Mouse (Mus musculus): Measurements from ENCODE around the gene Cacna1e. TPM values are rescaled to one million over a fixed set of nuclear protein-coding genes. Genes with fewer than 3 reads are reported as not detected.

Cacna1e gene
- polyA plus RNA-seq, 1 experiment = 0.55 TPM

DNA sequence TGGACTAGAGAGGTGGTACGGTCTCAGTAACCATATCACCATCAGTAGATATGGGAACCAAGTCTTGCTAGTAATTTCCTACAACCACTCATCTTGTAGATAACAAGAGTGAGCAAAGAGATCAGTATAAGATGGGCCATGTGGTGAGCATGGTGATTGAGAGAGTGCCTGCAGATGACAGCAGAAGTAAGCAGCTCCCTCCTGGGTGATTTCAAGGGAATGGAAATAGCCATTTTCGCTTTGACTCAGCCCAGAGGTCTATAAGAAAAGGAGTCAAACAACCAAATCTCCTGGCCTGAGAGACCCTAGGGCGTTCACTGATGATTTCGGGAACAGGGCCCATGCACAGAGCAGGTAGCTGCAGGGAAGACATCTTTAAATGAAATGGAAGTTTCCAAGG, 45.0 kb downstream of the Cacna1e start:
- no peak for DNase-seq (ENCODE audit: low read depth)

DNA sequence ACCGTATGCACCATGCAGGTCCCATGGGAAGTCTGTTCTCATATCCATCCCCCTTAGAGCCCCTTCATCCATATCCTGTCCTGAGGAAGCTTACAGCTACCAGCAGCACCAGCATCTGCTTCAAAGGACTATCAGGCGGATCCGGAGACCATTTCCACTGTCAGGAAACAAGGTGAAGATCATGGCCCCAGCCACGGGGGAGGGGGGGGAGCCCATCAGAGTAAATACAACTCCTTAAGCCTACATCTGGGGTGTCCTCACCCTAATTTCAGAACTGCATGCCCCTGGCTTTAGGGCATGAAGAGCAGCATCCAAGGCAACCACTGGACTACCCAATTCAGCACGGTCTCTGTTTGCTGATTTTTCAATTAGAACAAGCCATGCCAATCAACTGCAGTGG, 47.8 kb downstream of the Cacna1e start:
- no peak for DNase-seq (ENCODE audit: low read depth)

DNA sequence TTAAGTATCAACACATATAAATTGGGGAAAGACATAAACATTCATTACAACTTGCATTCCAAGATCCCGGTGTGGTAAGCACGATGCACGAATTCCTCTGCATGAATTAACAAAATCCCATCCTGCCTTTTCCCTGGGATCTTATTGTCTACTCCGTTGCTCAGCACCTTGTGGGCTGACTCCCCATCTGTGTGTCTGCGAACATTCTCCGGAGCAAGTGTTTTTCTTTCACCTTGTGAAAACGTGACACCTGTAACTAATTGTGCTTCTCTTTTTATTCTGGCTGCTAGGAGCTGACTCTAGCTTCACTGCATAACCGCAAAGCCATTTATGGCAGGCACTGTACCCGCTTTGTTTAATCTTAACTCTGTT, 52.1 kb downstream of the Cacna1e start:
- no peak for DNase-seq (ENCODE audit: low read depth)

DNA sequence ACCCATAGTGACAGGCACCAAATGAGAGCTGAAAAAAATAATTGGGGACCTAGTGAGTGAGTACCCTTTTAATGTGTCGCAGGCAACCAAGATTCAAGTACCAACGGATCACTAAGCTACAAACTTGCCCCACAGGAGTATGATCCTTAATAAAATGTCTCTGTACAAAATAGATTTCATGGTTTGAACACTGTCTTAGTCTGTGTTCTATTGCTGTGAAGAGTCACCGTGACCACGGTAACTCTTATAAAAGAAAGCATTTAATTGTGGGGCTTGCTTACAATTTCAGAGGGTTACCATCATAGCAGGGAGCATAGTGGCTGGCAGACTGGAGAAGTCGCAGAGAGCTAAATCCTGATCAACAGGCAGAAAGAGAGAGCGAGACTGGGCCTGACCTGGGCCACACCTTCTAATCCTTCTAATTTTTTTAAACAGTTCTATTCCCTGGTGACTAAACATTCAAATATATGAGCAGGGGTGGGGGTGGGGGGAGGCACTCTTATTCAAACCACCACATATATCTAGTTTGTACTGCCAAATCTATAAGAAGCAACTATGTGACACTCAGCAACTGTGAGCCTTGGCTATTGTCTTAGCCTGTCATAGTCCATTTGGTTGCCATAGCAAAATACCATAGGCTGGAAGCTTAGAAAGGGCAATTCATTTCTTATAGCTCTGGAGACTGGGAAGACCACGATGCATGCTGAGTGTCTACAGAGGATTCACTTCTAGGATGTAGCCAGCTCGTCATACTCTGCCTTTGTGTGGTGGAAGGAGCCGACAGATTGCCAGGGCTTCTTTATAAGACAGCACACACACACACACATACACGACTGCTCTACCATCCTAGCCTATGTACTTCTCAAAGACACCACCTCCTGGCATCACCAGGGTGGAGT, 52.8 kb downstream of the Cacna1e start:
- no peak for DNase-seq (ENCODE audit: low read depth)

DNA sequence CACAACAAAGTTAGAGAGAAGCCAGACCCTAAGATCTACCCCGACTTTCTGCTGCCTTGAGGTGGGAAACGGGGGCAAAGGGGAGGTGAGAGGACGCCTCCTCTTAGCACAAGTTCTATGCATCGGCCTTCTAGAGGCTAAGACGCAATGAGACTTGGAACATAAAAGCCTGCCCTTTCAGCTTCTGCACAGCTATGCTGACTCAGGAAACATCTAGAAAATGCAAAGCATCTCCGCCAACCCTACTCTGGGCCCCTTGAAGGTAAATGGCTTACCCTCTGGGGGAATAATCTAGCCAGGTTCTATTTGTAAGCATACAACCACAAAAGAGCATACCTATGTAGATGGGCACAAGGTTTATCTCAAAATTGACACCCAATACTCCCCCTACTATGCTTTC, 54.2 kb downstream of the Cacna1e start:
- no peak for DNase-seq (ENCODE audit: low read depth)

DNA sequence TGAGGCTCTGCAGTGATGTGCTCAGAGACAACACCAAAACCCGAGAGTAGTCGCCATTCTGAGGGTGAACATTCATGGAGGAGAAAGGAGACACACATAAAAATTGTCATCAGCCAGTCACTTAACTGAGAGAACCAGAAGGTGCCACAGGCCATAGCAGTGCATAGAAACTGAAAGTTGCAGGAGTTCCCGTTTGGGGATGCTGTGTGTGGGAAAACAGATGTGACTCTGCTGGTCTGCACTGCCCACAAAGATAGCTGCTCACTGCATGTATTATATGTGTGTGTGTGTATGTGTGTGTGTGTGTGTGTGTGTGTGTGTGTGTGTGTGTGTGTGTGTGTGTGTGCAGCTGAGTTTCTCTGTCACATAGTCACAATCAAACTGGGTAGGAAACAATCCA, 61.2 kb downstream of the Cacna1e start:
- no peak for DNase-seq (ENCODE audit: low read depth)

DNA sequence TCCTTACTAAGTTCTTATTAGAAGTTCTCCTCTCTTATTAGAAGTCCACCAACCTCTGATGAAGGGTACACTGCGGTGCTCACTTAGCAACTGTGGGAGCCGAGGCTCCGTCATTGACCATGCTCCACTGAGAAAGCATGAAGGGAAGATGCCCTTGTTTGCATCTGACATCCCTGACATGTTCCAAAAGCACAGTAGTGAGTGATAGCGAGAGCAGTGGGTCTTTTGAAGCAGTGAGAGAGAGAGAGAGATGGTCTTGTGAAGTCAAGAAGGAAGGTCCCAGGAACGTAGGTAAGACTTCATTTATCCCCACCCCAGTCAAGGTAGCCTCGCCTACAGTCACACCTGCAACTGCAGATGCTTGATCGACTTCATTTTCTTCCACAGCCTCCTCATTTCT, 63.9 kb downstream of the Cacna1e start:
- DNase-seq (ENCODE audit: low read depth) = no peak

DNA sequence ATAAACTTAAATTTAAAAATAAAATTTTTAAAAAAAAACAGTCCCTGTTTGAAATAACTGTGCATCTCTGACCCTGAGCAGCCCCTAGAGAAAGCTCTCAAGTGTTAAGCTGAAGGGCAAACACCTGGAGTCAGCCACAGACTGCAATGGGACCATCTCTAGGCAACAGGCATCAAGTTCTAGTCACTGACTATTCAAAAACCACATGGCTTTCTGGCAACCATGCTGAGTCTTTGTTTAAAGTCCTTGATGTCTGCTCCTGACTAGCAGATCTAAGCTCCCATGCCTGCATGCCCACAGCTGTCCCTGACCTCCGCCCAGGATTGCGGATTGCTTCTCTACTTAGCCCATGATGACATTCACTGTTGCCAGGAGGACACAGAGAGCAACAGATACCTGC, 64.3 kb downstream of the Cacna1e start:
- no peak for DNase-seq (ENCODE audit: low read depth)

DNA sequence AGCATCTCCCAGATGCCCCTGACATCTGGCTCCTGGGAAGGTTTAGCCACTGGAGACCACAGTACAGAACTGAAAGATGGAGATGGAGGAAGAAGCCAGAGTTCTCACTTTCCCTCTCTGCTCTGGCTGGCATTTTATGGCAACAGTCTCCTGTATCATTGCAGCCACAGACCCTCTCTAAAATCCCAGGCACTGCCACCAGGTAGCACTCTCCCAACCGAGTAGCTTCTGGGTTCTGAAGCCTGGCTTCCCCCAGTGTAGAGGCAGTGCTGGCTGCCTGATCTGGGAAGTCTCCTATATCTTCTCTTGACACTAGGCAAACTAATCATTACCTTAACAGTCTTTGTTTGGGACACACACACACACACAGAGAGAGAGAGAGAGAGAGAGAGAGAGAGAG, 65.6 kb downstream of the Cacna1e start:
- no peak for DNase-seq (ENCODE audit: low read depth)

DNA sequence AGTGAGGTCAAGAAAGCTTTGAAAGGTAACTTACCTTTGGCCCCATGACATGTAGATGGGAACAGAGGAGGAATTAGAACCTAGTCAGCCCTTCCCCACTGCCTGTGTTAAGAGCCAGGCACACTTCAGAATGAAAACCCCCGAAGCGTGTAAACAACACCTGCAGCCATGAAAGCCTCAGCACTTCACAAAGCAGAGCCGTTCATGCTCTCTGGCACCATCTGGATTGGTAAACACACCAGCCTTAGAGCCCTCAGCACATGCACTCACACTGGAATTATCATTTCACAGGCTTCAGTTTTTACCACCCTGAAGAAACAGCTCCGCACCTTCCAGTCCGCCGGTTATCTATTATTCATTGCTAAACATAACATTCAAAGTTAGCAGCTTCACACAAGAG, 67.5 kb downstream of the Cacna1e start:
- DNase-seq (ENCODE audit: low read depth) = no peak

DNA sequence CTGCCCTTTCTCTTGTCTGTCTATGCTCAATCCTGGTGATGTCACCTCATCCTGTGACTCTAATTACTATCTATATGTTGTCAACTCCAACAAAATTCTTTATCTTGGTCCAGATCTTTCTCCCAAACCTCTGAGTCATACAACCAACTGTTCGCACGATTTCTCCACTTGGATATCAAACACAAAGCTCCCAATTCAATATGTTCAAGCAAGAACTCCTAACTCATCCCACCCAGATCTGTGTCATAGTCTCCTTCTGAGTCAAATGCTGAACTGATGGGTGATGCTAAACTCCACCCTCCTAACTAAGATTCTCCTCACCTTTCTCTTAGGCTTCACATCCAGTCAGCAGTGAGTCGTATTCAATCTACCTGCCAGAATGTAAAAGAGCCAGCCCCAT, 68.0 kb downstream of the Cacna1e start:
- DNase-seq (ENCODE audit: low read depth) = no peak

DNA sequence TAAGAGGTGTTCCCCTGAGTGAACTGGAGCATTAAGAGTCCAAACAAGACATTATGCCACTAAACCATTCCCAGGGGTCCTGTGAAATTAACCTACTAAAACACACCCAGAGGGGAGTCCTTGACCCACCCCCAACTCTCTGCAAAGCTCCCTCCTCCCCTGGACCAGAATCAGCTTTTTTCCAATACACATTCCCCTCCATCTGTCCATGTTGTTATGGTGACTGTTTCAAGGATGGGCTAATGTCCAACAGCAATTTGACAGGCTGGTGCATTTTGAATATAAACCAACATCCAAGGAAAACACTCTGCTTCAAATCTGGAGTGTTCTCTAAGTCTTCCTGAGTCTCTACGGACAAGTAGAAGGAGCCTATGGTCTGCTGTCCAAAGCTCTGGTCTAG, 78.6 kb downstream of the Cacna1e start:
- no peak for DNase-seq (ENCODE audit: low read depth)

DNA sequence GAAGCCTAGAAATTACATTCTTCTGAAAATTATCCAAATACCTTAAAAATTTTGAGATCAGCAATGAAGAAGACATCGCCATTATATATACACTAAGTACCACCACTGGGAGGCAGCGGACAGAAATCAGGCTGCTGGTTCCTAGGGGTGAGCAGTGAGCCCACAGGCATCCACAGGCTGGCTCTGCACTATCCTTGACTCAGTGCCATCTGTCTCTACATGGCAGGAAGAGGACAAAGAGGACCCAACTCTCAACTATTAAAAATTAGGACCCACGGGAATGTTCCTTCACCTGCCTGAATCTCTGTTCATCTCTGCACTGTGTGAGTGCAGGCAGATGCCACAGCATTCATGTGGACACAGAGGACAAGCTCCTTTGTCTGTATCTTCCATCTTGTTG, 79.3 kb downstream of the Cacna1e start:
- no peak for DNase-seq (ENCODE audit: low read depth)

DNA sequence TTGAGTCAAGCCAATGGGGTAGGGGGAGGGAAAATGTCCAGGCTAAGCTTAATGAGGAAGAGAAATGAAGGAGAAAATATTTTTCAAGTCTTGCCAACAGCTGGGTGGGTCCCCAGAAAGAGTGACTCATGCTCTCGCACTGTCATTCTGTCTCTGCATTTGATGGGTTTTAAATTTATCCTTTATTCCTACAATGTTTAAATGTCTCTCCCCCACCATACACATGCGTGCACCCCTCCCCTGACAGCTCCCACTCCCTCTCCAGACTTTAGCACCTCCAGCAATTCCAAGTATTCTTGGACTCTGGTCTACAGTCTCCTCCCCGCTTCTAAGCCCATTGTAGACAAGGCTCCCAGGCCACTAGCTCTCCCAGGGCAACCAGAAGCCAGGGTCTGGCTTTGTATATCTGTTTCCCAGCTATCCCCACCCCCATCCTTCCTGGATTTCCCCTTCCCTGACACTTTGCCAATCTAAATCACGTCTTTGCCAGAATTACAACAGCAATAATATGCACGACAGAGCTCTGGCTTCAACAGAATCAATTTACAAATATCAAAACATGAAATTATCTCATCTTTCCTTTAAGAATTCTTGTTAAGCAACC, 81.9 kb downstream of the Cacna1e start:
- no peak for DNase-seq (ENCODE audit: low read depth)

DNA sequence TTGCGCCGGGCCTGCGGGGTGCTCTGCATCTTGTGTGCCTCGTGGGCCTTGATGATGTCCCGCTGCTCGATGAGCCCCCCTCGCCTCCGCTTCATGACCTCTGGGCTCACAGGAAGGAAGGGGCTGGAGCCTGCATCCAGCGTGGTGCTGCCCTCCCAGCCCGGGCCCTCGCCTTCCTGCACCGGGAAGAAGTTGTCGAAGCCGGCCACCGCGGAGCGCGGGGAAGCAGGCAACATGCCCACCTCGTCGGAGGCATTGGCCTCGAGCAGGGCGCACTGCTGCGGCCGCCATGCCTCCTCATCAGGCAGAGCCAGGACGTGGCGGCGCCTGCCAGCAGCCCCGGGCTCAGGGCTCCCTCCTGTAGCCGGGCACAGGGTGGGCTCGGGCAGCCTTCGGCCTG, 85.0 kb downstream of the Cacna1e start:
- DNase-seq (ENCODE audit: low read depth) = no peak

DNA sequence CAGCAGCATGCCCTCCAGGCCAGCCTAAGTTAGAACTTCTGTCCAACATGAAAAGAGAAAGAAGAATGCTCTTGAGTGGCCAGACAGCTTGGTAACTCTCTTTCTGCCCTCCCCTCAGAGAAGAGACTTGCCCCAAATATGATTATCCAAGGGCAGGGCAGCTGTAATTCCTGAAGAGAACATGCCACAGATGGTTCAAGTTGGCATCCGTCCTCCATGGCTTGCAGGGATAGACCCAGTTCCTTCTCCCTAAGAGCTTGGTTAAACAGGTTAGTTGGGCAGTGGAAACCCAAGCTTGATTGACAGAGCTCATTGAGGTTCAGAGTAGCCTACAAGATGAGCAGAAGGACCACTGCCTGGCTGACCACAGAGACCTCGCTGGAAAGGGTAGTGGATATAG, 85.5 kb downstream of the Cacna1e start:
- no peak for DNase-seq (ENCODE audit: low read depth)

DNA sequence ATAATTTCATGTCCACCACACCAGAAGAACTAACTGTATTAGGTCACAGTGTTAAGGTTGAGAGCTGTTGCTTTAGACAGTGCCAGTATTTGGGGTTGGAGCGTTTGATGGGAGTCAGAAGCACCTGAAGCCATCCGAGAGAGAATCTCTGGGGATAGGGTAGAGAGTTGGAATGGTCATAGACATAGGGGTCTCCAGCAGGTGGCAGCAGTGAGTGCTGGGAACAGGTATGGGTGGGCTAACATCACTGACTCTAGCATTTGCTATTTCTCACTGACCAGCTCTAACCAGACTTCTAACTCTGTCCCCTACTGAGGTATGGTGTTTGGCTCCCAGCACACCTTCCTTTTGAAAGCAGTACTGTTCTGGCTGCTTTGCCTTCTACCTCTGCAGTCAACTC, 87.6 kb downstream of the Cacna1e start:
- no peak for DNase-seq (ENCODE audit: low read depth)

DNA sequence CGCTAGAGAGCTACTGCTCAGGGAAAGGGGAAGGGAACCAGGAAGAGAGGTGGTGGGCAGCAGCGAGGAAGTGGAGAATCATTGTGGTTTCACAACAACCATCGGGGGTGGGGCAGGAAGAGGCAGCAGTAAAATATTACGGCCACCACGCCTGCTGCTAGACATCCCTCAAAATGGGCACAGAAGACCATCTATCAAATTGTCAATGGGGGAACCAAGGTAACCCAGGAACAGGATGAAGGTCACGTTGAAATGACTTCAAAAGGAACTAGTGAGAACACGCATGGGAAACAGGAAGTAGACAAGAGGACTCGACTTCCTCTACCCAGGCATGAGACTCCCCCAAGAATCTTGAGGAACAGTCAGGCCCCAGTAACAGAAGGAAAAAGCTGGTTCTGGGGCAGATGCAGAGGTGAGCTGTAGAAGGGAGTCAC, 89.8 kb downstream of the Cacna1e start:
- no peak for DNase-seq (ENCODE audit: low read depth)

DNA sequence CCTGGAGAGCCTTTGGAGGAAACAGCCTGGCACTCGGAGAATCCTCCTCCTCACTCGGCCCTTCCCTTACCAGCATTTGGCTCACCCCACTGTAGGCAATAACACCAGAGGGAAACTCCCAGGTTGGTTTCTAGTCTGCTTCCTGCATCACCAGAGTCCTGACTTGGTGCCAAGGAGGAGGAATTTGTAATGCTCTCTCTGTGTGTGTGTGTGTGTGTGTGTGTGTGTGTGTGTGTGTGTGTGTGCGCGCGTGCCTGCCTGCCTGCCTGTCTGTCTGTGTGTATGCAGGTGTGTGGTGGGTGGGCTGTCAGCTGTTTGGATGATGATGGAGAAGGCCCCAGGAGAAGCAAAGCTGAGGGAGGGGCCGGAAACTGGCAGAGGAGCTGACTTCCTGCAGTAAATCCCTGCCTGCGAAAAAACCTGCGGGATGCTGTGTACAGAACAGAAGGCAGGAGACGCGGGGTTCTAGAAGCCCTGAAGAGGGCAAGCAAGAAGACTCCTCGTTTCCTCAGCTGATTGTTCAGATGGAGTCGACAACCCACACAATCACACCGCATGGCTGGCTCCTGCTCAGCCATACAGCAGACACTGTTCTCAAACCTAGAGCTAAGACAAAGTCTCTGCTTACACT, 92.6 kb downstream of the Cacna1e start:
- no peak for DNase-seq (ENCODE audit: low read depth)

DNA sequence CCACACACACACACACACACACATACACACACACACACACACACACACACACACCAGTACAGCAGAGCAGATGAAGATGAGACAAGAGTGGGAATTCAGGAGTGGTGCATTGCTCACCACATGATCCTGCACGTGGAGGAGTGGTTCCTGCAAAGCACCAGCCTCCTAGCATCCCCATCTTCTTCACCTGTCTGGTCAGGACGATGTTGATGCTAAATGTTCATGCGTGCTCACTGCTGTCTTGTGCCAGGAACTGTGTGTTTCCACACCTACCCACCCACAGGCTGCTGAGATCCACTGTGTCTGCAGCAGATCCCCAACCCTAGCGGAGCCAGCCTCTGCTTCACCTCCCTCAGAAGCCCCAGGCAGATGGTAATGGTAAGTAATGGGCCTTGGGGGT, 95.8 kb downstream of the Cacna1e start:
- DNase-seq (ENCODE audit: low read depth) = no peak

DNA sequence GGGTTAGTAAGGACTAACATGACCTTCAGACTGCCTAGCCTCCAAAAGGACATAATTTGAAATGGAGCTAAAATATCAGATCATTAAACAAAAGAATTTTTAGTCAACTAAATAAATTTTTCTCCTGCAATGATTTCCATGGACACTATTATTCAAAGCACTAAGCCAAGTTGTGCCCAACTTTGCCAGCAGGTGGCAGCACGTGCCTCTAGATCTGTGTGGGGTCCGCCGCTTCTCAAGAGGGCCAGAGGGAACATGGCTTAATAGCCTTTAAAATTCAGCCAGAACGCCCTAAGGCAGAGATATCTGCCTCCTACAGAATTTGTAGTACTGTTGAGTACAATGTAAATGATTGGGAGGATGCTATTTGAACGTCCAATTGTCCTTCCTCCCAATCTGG, 96.2 kb downstream of the Cacna1e start:
- DNase-seq (ENCODE audit: low read depth) = no peak

DNA sequence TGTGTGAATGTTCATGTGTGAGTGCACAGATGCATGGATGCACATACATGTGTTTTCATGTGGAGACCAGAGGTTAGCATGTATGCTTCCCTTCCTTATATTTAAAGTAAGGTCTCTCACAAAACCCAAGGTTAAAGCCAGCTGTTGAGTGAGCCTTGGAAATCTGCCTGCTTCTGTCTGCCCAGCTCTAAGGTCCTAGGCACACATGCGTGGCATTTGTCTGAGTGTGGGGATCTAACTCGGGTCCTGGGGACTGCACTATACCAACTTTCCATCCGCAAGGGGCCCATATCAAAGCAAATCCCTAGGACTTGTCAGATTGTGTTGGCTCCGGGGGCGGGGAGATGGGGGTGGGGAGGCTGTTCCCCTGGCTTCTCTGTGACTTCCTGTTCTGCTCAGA, 96.9 kb downstream of the Cacna1e start:
- no peak for DNase-seq (ENCODE audit: low read depth)

DNA sequence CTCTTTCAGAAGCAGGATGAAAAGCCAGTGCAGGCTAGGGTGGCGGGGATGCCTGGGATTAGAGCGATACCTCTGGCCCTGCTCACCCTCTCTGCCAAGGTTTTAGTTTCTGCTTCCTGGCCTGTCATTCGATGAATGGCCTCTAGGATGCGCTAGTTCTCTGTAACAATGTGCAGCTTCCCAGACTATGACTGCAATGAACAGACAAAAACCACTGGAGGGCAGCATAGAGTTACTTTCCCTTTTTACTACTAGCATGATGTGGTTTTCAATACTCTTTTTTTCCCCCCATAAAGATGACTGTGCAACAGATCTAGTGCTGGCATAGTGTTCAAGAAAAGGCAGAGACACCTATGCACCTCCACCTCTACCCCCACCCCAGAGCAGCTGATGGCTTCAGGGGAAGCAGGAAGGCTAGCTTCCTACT, 98.0 kb downstream of the Cacna1e start:
- peak; percentile 20 for DNase-seq (ENCODE audit: low read depth)

Measured in gonadal fat pad, adult 2 months (tissue).